Mouse (Mus musculus): ENCODE results near the gene Gabpb1. TPM values are rescaled to one million over a fixed set of nuclear protein-coding genes. Genes with fewer than 3 reads are reported as not detected.

Gabpb1 gene
- 38.1 TPM for polyA plus RNA-seq (2014; fragmentation: Illumina TruSeq; extraction: RNeasy Lipid Tissue Mini Kit (QIAGEN cat#74804); ENCODE audit: low read depth, low replicate concordance)

DNA sequence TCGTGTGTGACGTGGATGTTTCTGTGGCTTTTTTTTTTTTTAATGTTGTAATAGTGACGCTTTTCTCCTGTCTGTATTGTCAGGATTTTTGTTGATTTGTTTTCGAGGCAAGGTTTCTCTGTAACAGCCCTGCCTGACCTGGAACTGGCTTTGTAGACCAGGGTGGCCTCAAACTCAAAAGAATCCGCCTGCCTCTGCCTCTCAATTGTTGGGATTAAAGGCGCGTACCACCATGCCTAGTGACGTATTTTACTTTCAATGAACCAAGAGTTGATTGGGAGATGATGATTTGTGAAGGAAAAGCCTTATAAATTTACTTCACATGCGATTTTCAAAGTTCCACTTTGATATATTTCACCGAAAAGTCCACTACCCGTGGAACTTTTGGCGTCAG is at the start of gene Gabpb1:
Gabpb1 (minus strand) TSS at position 216 of the 394 bp plus-strand sequence.

DNA sequence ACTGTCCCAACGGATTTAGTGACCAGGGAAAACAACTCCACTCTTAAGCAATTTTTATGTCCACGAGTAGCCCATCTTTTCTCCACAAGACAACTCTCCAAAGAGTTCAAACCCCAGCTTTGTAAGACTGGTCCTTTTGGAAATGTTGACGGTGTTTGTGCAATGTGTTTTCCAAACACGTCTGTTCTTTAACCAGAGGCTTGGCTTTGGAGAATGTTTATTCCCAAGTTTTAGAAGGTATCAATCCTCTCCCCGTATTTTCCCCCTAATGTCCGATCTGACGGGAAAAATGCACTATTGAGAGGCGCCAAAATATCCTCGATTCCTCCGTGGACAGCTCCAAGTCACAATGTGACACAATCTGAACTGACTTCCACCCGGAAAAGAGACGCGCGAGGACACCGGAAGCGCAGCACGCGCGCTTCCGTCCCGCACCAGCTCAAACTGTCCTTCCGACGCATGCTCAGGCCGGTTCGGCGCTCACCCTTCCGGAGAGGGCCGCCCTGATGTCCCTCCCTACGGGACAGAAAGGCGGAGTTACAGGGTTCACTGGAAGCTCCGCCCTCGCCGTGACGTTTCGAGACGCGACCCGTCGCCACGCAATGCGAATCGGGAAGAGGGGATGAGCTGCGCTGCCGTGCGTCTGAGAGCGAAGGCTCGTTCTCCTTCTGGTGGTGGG is 30.8 kb upstream of the Gabpb1 start, which contains the start of gene Usp8:
Usp8 (plus strand) TSS at position 570 of the 679 bp plus-strand sequence.

DNA sequence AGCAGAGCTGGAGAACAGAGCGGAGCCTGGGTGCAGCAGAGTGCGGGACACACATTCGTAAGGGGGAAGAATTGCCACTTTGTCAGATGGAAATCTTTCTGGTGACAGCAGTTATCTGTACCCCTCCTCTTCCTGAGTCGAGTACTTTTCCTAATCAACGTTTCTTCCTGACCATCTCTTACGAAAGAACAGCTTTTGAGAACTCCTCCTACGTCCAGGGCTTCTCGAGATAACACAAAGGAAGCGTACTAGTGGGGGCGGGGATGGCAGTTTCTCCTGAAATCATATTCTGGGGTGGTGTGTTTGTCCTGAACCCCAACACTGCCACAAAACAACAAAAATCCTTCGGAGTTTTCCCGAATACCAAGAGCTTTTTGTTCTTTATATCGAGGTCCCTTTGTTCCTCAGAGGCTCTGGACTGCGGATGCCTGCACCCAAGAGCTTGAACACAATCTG is 56.9 kb downstream of the Gabpb1 start, which contains the start of gene Hdc:
Hdc (minus strand) TSS at position 51 of the 456 bp plus-strand sequence.

Other genes with a start within 250 kb of the Gabpb1 start
- 0.59 TPM for gene Atp8b4, start 175.7 kb downstream of the Gabpb1 start, polyA plus RNA-seq (2014; fragmentation: Illumina TruSeq; extraction: RNeasy Lipid Tissue Mini Kit (QIAGEN cat#74804); ENCODE audit: low read depth, low replicate concordance)
- 1.8 TPM for gene Slc27a2, start 123.9 kb downstream of the Gabpb1 start, polyA plus RNA-seq (2014; fragmentation: Illumina TruSeq; extraction: RNeasy Lipid Tissue Mini Kit (QIAGEN cat#74804); ENCODE audit: low read depth, low replicate concordance)
- gene Hdc, start 57.0 kb downstream of the Gabpb1 start, polyA plus RNA-seq (2014; fragmentation: Illumina TruSeq; extraction: RNeasy Lipid Tissue Mini Kit (QIAGEN cat#74804); ENCODE audit: low read depth, low replicate concordance) = 6.9 TPM
- 337 TPM for gene Usp8, start 31.0 kb upstream of the Gabpb1 start, polyA plus RNA-seq (2014; fragmentation: Illumina TruSeq; extraction: RNeasy Lipid Tissue Mini Kit (QIAGEN cat#74804); ENCODE audit: low read depth, low replicate concordance)
- 146 TPM for gene Usp50, start 107.1 kb upstream of the Gabpb1 start, polyA plus RNA-seq (2014; fragmentation: Illumina TruSeq; extraction: RNeasy Lipid Tissue Mini Kit (QIAGEN cat#74804); ENCODE audit: low read depth, low replicate concordance)
- 50.0 TPM for gene Trpm7, start 199.9 kb upstream of the Gabpb1 start, polyA plus RNA-seq (2014; fragmentation: Illumina TruSeq; extraction: RNeasy Lipid Tissue Mini Kit (QIAGEN cat#74804); ENCODE audit: low read depth, low replicate concordance)